Mouse (Mus musculus): ENCODE measurements around the gene Homer2. TPM values are rescaled to one million over a fixed set of nuclear protein-coding genes. Genes with fewer than 3 reads are reported as not detected.
A peak's percentile ranks its signal among the peaks of the same experiment; 100 is the strongest.

The Homer2 gene
- polyA plus RNA-seq, 1 experiment from 2014 or later = 11.7 TPM

- Histone ChIP-seq H3K4me2 (replicated peaks; ENCODE audit: low read depth, low read length) (peak overlapping the region; percentile 68), H3K27ac (ENCODE audit: low read length) (no peak overlapping the region), H3K9me3 (ENCODE audit: low read length) (no peaks in the 10 kb centered on the region), H3K4me3 (ENCODE audit: low read length) (peak overlapping the region; percentile 83), H3K9ac (replicated peaks; ENCODE audit: low read length) (no peak overlapping the region), H3K4me1 (ENCODE audit: insufficient read depth, low read length) (peaks cover 10% of the 10 kb centered on the region; the same call in 1 of the 2 replicates), H3K27me3 (ENCODE audit: insufficient read depth, low read length) (no peaks in the 10 kb centered on the region), H3K36me3 (ENCODE audit: insufficient read depth, low read length) (peaks cover 5% of the 10 kb centered on the region; the same call in 1 of the 2 replicates)
- WGBS = 4% methylated on average over 5 of the region's 5 CpGs
- ATAC-seq (ENCODE audit: low FRiP score, low TSS enrichment) = no peak
These were observed 136.6 kb downstream of the Homer2 start for GRCm38 (mm10) chr7:81570752-81571107.

DNA sequence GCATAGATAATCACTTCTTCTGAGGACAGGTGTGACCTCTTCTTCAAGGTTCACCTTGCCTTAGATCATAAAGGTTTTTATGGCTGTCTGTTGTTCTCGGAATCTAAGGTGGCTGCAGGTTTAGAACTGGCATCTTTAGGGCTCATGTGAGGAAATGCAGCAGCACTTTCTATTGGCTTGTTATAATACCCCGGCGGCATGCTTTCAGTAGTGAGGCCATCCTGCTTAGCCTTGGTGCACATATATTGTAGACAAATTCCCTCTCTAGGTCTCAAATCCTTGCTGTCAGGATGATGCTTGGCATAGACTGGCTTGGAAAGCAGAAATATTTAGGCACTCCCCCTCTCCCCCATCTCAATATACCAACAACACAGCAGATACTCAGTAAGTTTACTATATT is 137.1 kb downstream of the Homer2 start:
- Histone ChIP-seq H3K4me2 (replicated peaks; ENCODE audit: low read depth, low read length) (no peak overlapping the region), H3K4me1 (ENCODE audit: insufficient read depth, low read length) (peaks cover 10% of the 10 kb centered on the region; the same call in 1 of the 2 replicates), H3K27ac (ENCODE audit: low read length) (no peak overlapping the region), H3K36me3 (ENCODE audit: insufficient read depth, low read length) (peaks cover 5% of the 10 kb centered on the region; the same call in 1 of the 2 replicates), H3K27me3 (ENCODE audit: insufficient read depth, low read length) (no peaks in the 10 kb centered on the region), H3K9me3 (ENCODE audit: low read length) (no peaks in the 10 kb centered on the region), H3K4me3 (ENCODE audit: low read length) (no peak overlapping the region), H3K9ac (replicated peaks; ENCODE audit: low read length) (no peak overlapping the region)
- WGBS = 90% methylated on average over 3 of the region's 3 CpGs
- no peak for ATAC-seq (ENCODE audit: low FRiP score, low TSS enrichment)

- no peaks in the 10 kb centered on the region for H3K27me3 ChIP-seq (ENCODE audit: insufficient read depth, low read length)
- no peak overlapping the region for H3K27ac ChIP-seq (ENCODE audit: low read length)
- peaks cover under 1% of the 10 kb centered on the region; the same call in 1 of the 2 replicates for H3K36me3 ChIP-seq (ENCODE audit: insufficient read depth, low read length)
- no peak overlapping the region for H3K4me3 ChIP-seq (ENCODE audit: low read length)
- no peak overlapping the region for H3K4me2 ChIP-seq (replicated peaks; ENCODE audit: low read depth, low read length)
- H3K9ac ChIP-seq (replicated peaks; ENCODE audit: low read length) = no peak overlapping the region
- 96% methylated on average over 1 of the region's 1 CpGs for WGBS
- ATAC-seq (ENCODE audit: low FRiP score, low TSS enrichment) = no peak
- H3K9me3 ChIP-seq (ENCODE audit: low read length) = no peaks in the 10 kb centered on the region
- peaks cover 10% of the 10 kb centered on the region; the same call in 1 of the 2 replicates for H3K4me1 ChIP-seq (ENCODE audit: insufficient read depth, low read length)
These were observed 137.5 kb downstream of the Homer2 start for GRCm38 (mm10) chr7:81569851-81570250.

DNA sequence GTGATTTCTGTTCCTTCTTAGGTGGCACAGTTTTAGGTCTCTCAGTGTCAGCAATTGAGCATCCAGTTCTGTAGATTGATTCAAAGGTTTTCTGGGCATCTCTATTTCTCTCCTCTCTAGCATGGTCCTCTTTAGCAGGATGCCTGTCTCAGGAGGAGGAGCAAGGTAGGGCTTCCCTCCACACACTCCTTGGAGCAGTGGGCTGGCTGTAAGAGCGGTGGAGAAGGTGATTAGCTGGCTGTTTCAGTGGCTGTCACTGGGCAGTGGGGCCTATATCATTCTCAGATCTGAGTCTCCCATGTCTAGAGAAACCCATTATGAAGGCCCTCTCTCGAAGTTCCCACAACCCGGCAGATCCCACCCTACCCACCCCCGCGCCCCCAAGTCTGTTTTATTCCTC is 139.9 kb downstream of the Homer2 start:
- Histone ChIP-seq H3K27ac (ENCODE audit: low read length) (no peak overlapping the region), H3K9me3 (ENCODE audit: low read length) (no peaks in the 10 kb centered on the region), H3K4me2 (replicated peaks; ENCODE audit: low read depth, low read length) (no peak overlapping the region), H3K27me3 (ENCODE audit: insufficient read depth, low read length) (no peaks in the 10 kb centered on the region), H3K9ac (replicated peaks; ENCODE audit: low read length) (no peak overlapping the region), H3K36me3 (ENCODE audit: insufficient read depth, low read length) (no peaks in the 10 kb centered on the region), H3K4me1 (ENCODE audit: insufficient read depth, low read length) (peaks cover 5% of the 10 kb centered on the region; the same call in 1 of the 2 replicates), H3K4me3 (ENCODE audit: low read length) (no peak overlapping the region)
- no peak for ATAC-seq (ENCODE audit: low FRiP score, low TSS enrichment)
- WGBS = 85% methylated on average over 5 of the region's 5 CpGs

DNA sequence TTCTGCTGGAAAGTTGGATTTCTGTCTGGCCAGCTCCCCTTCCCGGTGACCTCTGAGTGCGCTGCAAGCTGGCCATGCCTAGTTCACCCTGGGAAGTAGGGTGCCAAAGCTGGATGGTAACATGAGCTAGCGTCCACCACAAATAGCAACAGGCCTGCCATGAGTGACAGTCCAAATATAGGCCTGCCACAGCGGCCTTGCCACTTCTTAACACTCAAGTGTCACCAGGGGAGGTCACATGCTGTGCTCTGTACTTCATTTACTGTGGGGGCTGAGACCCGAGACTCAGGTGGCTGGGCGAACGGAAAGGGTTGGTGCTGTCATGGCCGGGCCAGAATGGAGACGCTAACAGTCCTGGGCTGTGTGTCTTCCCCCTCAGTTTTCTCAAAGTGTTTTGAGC is 140.4 kb downstream of the Homer2 start, which contains the start of gene Fsd2:
Gene Fsd2 (minus strand): TSS at position 53 of the 400 bp plus-strand sequence.
- no peak within 1 kb of the TSS for H3K27ac ChIP-seq (ENCODE audit: low read length)
- no peaks in the 10 kb centered on the region for H3K9me3 ChIP-seq (ENCODE audit: low read length)
- no peaks in the 10 kb centered on the region for H3K27me3 ChIP-seq (ENCODE audit: insufficient read depth, low read length)
- H3K4me1 ChIP-seq (ENCODE audit: insufficient read depth, low read length) = peaks cover under 1% of the 10 kb centered on the region; the same call in 1 of the 2 replicates
- no peaks in the 10 kb centered on the region for H3K36me3 ChIP-seq (ENCODE audit: insufficient read depth, low read length)
- no peak within 1 kb of the TSS for H3K4me2 ChIP-seq (replicated peaks; ENCODE audit: low read depth, low read length)
- 62% methylated on average over 9 of the region's 9 CpGs for WGBS
- H3K9ac ChIP-seq (replicated peaks; ENCODE audit: low read length) = no peak within 1 kb of the TSS
- no peak within 1 kb of the TSS for H3K4me3 ChIP-seq (ENCODE audit: low read length)
- no peak for ATAC-seq (ENCODE audit: low FRiP score, low TSS enrichment)

DNA sequence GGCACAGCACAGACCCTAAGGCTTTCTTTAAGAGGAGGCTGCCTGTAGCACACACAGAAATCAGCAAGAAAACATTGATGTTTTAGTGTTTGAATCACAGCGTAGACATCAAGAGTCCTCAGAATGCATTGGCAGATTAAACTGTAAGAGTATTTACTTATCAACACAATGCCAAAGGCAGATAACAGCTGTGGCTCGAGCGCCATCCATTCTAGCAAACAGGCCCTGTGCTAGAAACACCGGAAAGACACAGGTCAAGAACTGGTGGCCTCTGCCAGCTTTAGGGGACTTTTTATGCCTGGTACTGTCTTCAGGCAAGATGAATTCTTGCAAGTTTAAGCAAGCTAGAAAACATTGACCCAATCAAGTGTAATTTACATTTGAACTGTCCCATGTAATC is 141.0 kb downstream of the Homer2 start:
- 84% methylated on average over 4 of the region's 4 CpGs for WGBS
- no peak for ATAC-seq (ENCODE audit: low FRiP score, low TSS enrichment)
- Histone ChIP-seq H3K4me1 (ENCODE audit: insufficient read depth, low read length) (no peaks in the 10 kb centered on the region), H3K27ac (ENCODE audit: low read length) (no peak overlapping the region), H3K36me3 (ENCODE audit: insufficient read depth, low read length) (no peaks in the 10 kb centered on the region), H3K4me3 (ENCODE audit: low read length) (no peak overlapping the region), H3K27me3 (ENCODE audit: insufficient read depth, low read length) (no peaks in the 10 kb centered on the region), H3K9me3 (ENCODE audit: low read length) (no peaks in the 10 kb centered on the region), H3K4me2 (replicated peaks; ENCODE audit: low read depth, low read length) (no peak overlapping the region), H3K9ac (replicated peaks; ENCODE audit: low read length) (no peak overlapping the region)

DNA sequence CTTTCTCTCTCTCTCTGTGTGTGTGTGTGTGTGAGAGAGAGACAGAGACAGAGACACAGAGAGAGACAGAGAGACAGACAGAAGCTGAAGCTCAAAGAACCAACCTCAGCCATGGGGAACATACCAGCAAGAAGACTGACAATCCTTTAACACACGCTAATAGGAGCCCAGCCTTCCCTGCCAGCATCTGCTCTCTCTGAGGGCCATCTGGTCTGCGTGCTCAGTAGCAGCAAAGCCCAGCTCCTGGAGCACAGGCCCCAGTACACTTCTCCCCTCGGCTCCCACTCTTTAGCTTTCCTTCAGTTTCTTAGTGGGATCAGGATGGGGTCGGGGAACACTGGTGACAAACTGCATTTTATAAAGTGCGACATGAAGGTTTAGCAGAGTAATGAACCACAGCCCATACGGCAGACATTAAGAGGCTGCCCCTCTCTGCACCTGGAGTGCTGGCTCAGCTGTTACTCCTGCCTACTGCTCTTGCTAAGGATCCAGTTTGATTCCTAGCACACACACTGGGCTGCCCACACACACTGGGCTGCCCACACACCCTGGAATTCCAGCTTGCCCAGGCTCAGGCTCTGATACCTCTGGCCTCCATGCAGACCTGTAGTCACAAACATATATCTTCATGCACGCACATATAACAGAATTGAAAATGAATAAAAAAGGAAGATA is 141.8 kb downstream of the Homer2 start:
- Histone ChIP-seq H3K36me3 (ENCODE audit: insufficient read depth, low read length) (no peaks in the 10 kb centered on the region), H3K27me3 (ENCODE audit: insufficient read depth, low read length) (no peaks in the 10 kb centered on the region), H3K9ac (replicated peaks; ENCODE audit: low read length) (no peak overlapping the region), H3K4me1 (ENCODE audit: insufficient read depth, low read length) (no peaks in the 10 kb centered on the region), H3K4me3 (ENCODE audit: low read length) (no peak overlapping the region), H3K9me3 (ENCODE audit: low read length) (no peaks in the 10 kb centered on the region), H3K4me2 (replicated peaks; ENCODE audit: low read depth, low read length) (no peak overlapping the region), H3K27ac (ENCODE audit: low read length) (no peak overlapping the region)
- no peak for ATAC-seq (ENCODE audit: low FRiP score, low TSS enrichment)
- WGBS = 66% methylated on average over 7 of the region's 7 CpGs

GRCm38 (mm10) chr7:81564766-81565165 is 142.6 kb downstream of the Homer2 start:
- no peak overlapping the region for H3K27ac ChIP-seq (ENCODE audit: low read length)
- no peak overlapping the region for H3K9ac ChIP-seq (replicated peaks; ENCODE audit: low read length)
- no peak overlapping the region for H3K4me2 ChIP-seq (replicated peaks; ENCODE audit: low read depth, low read length)
- H3K4me3 ChIP-seq (ENCODE audit: low read length) = no peak overlapping the region
- no peaks in the 10 kb centered on the region for H3K9me3 ChIP-seq (ENCODE audit: low read length)
- ATAC-seq (ENCODE audit: low FRiP score, low TSS enrichment) = no peak
- no peaks in the 10 kb centered on the region for H3K27me3 ChIP-seq (ENCODE audit: insufficient read depth, low read length)
- H3K4me1 ChIP-seq (ENCODE audit: insufficient read depth, low read length) = no peaks in the 10 kb centered on the region
- H3K36me3 ChIP-seq (ENCODE audit: insufficient read depth, low read length) = no peaks in the 10 kb centered on the region
- 79% methylated on average over 7 of the region's 7 CpGs for WGBS

DNA sequence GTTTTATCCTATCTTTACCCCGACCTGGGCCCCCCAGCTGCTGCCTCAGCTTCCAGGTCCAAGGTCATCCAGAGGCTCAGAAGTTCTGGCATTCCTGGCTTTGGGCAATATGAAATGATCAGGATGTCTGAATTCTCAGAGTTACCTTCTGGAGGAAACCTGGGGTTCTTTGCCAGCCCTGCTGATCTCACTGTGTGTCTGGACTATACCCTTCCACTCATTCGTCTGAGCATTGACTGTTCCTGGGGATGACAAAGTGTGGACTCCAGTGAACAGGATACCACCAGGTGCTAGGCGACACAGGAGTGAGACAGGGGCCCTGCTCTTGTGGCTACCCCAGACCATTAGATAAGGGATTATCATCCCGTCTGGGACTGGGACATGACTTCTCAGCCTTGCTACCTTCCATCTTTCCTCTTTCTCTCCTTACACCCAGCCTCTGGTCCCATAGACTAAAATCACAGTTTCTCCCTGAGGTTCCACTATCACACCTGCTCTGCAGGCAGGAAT is 143.8 kb downstream of the Homer2 start:
- Histone ChIP-seq H3K4me1 (ENCODE audit: insufficient read depth, low read length) (no peaks in the 10 kb centered on the region), H3K4me2 (replicated peaks; ENCODE audit: low read depth, low read length) (no peak overlapping the region), H3K4me3 (ENCODE audit: low read length) (no peak overlapping the region), H3K9me3 (ENCODE audit: low read length) (no peaks in the 10 kb centered on the region), H3K36me3 (ENCODE audit: insufficient read depth, low read length) (no peaks in the 10 kb centered on the region), H3K27ac (ENCODE audit: low read length) (no peak overlapping the region), H3K27me3 (ENCODE audit: insufficient read depth, low read length) (no peaks in the 10 kb centered on the region), H3K9ac (replicated peaks; ENCODE audit: low read length) (no peak overlapping the region)
- 75% methylated on average over 4 of the region's 4 CpGs for WGBS
- ATAC-seq (ENCODE audit: low FRiP score, low TSS enrichment) = no peak

- Histone ChIP-seq H3K9me3 (ENCODE audit: low read length) (no peaks in the 10 kb centered on the region), H3K9ac (replicated peaks; ENCODE audit: low read length) (no peak overlapping the region), H3K27me3 (ENCODE audit: insufficient read depth, low read length) (no peaks in the 10 kb centered on the region), H3K36me3 (ENCODE audit: insufficient read depth, low read length) (no peaks in the 10 kb centered on the region), H3K4me2 (replicated peaks; ENCODE audit: low read depth, low read length) (no peak overlapping the region), H3K4me3 (ENCODE audit: low read length) (no peak overlapping the region), H3K27ac (ENCODE audit: low read length) (no peak overlapping the region), H3K4me1 (ENCODE audit: insufficient read depth, low read length) (no peaks in the 10 kb centered on the region)
- WGBS = 82% methylated on average over 5 of the region's 5 CpGs
- ATAC-seq (ENCODE audit: low FRiP score, low TSS enrichment) = no peak
These were observed 146.1 kb downstream of the Homer2 start for GRCm38 (mm10) chr7:81561211-81561610.

Measured in kidney, embryonic 16.5 days (tissue).